Mouse (Mus musculus) midbrain, postnatal 0 days (tissue): ENCODE measurements around the gene Gm10961. TPM values are rescaled to one million over a fixed set of nuclear protein-coding genes. Genes with fewer than 3 reads are reported as not detected.
A peak's percentile ranks its signal among the peaks of the same experiment; 100 is the strongest.

Source experiments
- ATAC-seq: fragments of 200-750 bp; cut with Nextera tagmentation; 2 replicates; pipeline ENCODE4 v1.8.0; 2017; ENCODE audit warnings: moderate number of reproducible peaks, mild to moderate bottlenecking, moderate TSS enrichment, moderate library complexity; ENCODE audit not compliant: low FRiP score
- DNase-seq: peaks from one replicate; pipeline ENCODE4 v3.0.0-alpha.2; 2015; ENCODE audit warnings: low spot score
- H3K27ac ChIP-seq: fragments of 300-500 bp; sonication (generic); 2 replicates; pipeline ENCODE4 v1.5.1; 2014; ENCODE audit warnings: low read depth, mild to moderate bottlenecking, low read length, mixed read lengths
- H3K27me3 ChIP-seq: fragments of 300-500 bp; sonication (generic); 2 replicates; pipeline ENCODE4 v1.6.1; 2014; ENCODE audit warnings: low read length, control low read depth, mixed read lengths; ENCODE audit not compliant: insufficient read depth
- H3K36me3 ChIP-seq: fragments of 300-500 bp; sonication (generic); 2 replicates; pipeline ENCODE4 v1.6.1; 2014; ENCODE audit warnings: low read length, control low read depth, mixed read lengths; ENCODE audit not compliant: insufficient read depth
- H3K4me1 ChIP-seq: fragments of 300-500 bp; sonication (generic); 2 replicates; pipeline ENCODE4 v1.6.1; 2014; ENCODE audit warnings: mild to moderate bottlenecking, control low read depth, antibody characterized with exemption, low read length, mixed read lengths; ENCODE audit not compliant: insufficient read depth
- H3K4me2 ChIP-seq: fragments of 300-500 bp; sonication (generic); 2 replicates; pipeline ENCODE4 v1.6.1; 2014; ENCODE audit warnings: low read depth, mild to moderate bottlenecking, low read length, mixed read lengths; ENCODE audit not compliant: poor library complexity, severe bottlenecking
- H3K4me3 ChIP-seq: fragments of 300-500 bp; sonication (generic); 2 replicates; pipeline ENCODE4 v1.5.1; 2014; ENCODE audit warnings: low read depth, mild to moderate bottlenecking, low read length, moderate library complexity
- H3K9ac ChIP-seq: fragments of 300-500 bp; sonication (generic); replicated peaks from 2 replicates; pipeline ENCODE4 v1.6.1; 2014; ENCODE audit warnings: mild to moderate bottlenecking, low read length, moderate library complexity, mixed read lengths; ENCODE audit not compliant: poor library complexity, severe bottlenecking
- H3K9me3 ChIP-seq: fragments of 300-500 bp; sonication (generic); 2 replicates; pipeline ENCODE4 v1.6.1; 2016; ENCODE audit warnings: low read length, control low read depth
- CTCF ChIP-seq: IDR thresholded peaks from 2 replicates; pipeline ENCODE4 v1.5.1; 2016; ENCODE audit warnings: antibody characterized with exemption, mild to moderate bottlenecking
- WGBS: fragments of 180-500 bp; shearing (Covaris S2); extraction: QIAGEN DNeasy Blood & Tissue Kit; methylation state at CpG from one replicate; pipeline ENCODE4 v1.1.7; 2014; 5-methylcytosine and 5-hydroxymethylcytosine counted together
- polyA plus RNA-seq: library from polyadenylated mRNA; unstranded; fragments of >200 nt; fragmentation: Nextera tagmentation; extraction: Ambion mirVana; gene quantifications from 2 replicates; pipeline ENCODE4 v1.2.1, GENCODE M21; 2015
- total RNA-seq: library from RNA; depleted of rRNA; stranded (reverse); fragments of >200 nt; gene quantifications from 2 replicates; pipeline ENCODE4 v1.2.3, GENCODE M21; 2014

Gene Gm10961
- total and polyA plus RNA-seq, 2 experiments from 2014 or later, result not detected

- no peak for DNase-seq
- 0 out of 2 replicates have a peak, but pooled peaks cover 5% of the 10 kb centered on the region for H3K4me1 ChIP-seq
- no peaks in the 10 kb centered on the region for H3K36me3 ChIP-seq
- H3K4me3 ChIP-seq, result no peak overlapping the region
- peaks cover 34% of the 10 kb centered on the region for H3K27me3 ChIP-seq
- no peak for TF ChIP-seq CTCF
- H3K4me2 ChIP-seq, result no peak overlapping the region
- 50% methylated on average over 1 of the region's 1 CpGs for WGBS
- no peak for ATAC-seq
- H3K9ac ChIP-seq, result no peak overlapping the region
- H3K9me3 ChIP-seq, result no peaks in the 10 kb centered on the region
- no peak overlapping the region for H3K27ac ChIP-seq
These were observed 39.5 kb upstream of the Gm10961 start for GRCm38 (mm10) chr3:107591612-107592011.

GRCm38 (mm10) chr3:107593632-107594031 is 37.5 kb upstream of the Gm10961 start:
- DNase-seq, result no peak
- TF ChIP-seq CTCF, result no peak
- Histone ChIP-seq H3K9ac (no peak overlapping the region), H3K9me3 (no peaks in the 10 kb centered on the region), H3K27ac (no peak overlapping the region), H3K27me3 (peaks cover 35% of the 10 kb centered on the region), H3K4me2 (no peak overlapping the region), H3K36me3 (no peaks in the 10 kb centered on the region), H3K4me1 (0 out of 2 replicates have a peak, but pooled peaks cover 5% of the 10 kb centered on the region), H3K4me3 (no peak overlapping the region)
- ATAC-seq, result no peak
- 68% methylated on average over 2 of the region's 2 CpGs for WGBS

DNA sequence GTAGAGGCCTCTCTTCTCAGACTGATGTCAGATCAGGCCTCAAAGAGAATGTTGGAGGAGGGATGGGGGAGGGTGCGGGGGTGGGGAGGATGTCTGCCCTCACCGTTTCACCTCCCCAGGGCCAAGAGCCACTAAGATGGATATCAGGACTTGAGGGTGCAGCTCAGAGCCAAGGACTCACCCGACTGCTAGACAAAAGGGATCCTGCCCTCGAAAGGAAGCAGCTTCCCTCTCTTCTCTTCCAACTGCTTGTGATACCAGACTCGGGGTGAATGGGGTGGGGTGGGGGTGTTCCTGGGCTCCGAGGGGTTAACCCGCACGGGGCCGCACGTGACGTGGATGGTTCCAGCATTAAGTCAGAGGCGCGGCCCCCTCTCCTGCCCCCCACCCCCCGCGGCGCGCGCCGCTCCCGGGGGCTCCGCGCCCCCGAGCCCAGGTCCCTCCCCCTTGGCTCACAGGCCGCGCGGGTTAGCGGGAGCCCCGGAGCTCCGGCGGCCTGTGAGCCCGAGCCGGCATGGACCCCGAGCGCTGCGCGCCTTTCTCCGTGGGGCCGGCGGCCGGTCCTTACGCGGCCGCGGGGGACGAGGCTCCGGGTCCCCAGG is 36.4 kb upstream of the Gm10961 start, which contains the start of gene Alx3:
Alx3 (plus strand) TSS at position 370 of the 602 bp plus-strand sequence.
- WGBS, result 2% methylated on average over 36 of the region's 46 CpGs
- Histone ChIP-seq H3K4me3 (peak within 1 kb of the TSS; percentile 21; the same call in 1 of the 2 replicates), H3K4me2 (peak within 1 kb of the TSS; percentile 42), H3K9me3 (no peaks in the 10 kb centered on the region), H3K27me3 (peaks cover 42% of the 10 kb centered on the region), H3K36me3 (no peaks in the 10 kb centered on the region), H3K4me1 (0 out of 2 replicates have a peak, but pooled peaks cover 5% of the 10 kb centered on the region), H3K27ac (no peak within 1 kb of the TSS), H3K9ac (no peak within 1 kb of the TSS)
- TF ChIP-seq CTCF, result no peak
- ATAC-seq (no peak; the same call in 1 of the 2 replicates), DNase-seq (no peak)

DNA sequence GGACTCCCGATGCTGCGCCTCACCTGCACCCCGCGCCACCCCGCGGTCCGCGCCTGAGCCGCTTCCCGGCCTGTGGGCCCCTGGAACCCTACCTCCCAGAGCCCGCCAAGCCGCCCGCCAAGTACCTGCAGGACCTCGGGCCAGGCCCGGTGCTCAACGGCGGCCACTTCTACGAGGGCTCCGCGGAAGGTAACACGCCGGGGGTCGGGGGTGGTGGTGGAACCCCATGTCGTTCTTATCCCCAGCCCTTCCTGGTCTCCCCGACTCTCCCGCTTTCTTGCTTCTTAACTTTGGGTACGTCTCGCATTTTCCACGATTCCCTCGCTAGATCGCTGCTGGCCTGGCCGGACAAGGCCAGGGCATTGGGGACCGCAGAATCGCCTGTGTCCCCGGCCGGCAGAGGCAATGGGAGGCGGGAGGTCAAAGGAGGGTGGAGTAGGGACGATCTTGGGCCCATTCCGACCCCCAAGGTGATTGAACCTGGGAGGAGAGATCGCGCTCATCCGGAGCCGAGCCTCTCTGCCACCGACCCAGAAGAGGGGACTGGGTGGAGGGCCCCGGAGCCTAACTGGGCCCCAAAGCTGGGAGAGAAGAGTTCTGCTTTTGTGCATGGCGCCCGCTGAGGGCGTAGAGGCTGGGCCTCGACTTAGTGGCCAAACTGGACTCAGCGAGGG is 35.7 kb upstream of the Gm10961 start:
- Histone ChIP-seq H3K27me3 (peaks cover 43% of the 10 kb centered on the region), H3K9ac (no peak overlapping the region)

GRCm38 (mm10) chr3:107595938-107596461 is 35.1 kb upstream of the Gm10961 start:
- Histone ChIP-seq H3K27ac (no peak overlapping the region), H3K27me3 (peaks cover 48% of the 10 kb centered on the region), H3K4me2 (no peak overlapping the region), H3K36me3 (no peaks in the 10 kb centered on the region), H3K9me3 (no peaks in the 10 kb centered on the region), H3K9ac (no peak overlapping the region), H3K4me3 (no peak overlapping the region), H3K4me1 (0 out of 2 replicates have a peak, but pooled peaks cover 5% of the 10 kb centered on the region)
- under 1% methylated on average over 34 of the region's 34 CpGs for WGBS
- DNase-seq (no peak), ATAC-seq (no peak)
- no peak for TF ChIP-seq CTCF

More for the DNA sequence above, 35.7 kb upstream of the Gm10961 start:
- Histone ChIP-seq H3K4me1 (0 out of 2 replicates have a peak, but pooled peaks cover 5% of the 10 kb centered on the region), H3K4me3 (peak overlapping the region; percentile 21; the same call in 1 of the 2 replicates), H3K9me3 (no peaks in the 10 kb centered on the region), H3K27ac (no peak overlapping the region), H3K4me2 (peak overlapping the region; percentile 42), H3K36me3 (no peaks in the 10 kb centered on the region)
- TF ChIP-seq CTCF, result no peak
- 1% methylated on average over 45 of the region's 50 CpGs for WGBS
- no peak for DNase-seq
- ATAC-seq, result no peak; the same call in 1 of the 2 replicates

DNA sequence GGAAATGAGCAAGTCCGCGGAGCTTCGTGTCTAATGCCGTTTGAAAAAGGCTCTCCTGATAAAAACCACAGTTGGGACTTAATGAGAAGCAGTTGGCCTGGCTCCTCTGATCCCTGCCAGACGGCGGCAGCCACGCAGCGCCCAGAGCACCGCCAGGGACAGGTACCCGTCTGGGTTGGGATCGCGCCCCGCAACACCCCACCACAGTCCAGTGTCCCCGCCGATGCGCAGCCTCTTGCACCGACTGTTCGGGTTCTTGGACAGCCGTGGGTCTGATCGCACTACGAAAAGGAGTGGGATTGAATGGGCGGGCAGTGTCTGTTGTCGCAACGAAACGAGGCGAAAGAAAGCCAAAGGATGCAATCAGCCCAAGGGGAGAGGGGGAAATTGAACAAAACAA is 34.6 kb upstream of the Gm10961 start:
- no peak overlapping the region for H3K4me2 ChIP-seq

More for the DNA sequence above, 34.6 kb upstream of the Gm10961 start:
- Histone ChIP-seq H3K4me3 (no peak overlapping the region), H3K27ac (no peak overlapping the region), H3K9ac (no peak overlapping the region), H3K27me3 (peaks cover 54% of the 10 kb centered on the region), H3K4me1 (0 out of 2 replicates have a peak, but pooled peaks cover 5% of the 10 kb centered on the region), H3K9me3 (no peaks in the 10 kb centered on the region), H3K36me3 (no peaks in the 10 kb centered on the region)
- no peak for TF ChIP-seq CTCF
- 1% methylated on average over 26 of the region's 26 CpGs for WGBS
- ATAC-seq (no peak), DNase-seq (no peak)
